Mouse (Mus musculus): ENCODE data around the gene Hdc.

DNA sequence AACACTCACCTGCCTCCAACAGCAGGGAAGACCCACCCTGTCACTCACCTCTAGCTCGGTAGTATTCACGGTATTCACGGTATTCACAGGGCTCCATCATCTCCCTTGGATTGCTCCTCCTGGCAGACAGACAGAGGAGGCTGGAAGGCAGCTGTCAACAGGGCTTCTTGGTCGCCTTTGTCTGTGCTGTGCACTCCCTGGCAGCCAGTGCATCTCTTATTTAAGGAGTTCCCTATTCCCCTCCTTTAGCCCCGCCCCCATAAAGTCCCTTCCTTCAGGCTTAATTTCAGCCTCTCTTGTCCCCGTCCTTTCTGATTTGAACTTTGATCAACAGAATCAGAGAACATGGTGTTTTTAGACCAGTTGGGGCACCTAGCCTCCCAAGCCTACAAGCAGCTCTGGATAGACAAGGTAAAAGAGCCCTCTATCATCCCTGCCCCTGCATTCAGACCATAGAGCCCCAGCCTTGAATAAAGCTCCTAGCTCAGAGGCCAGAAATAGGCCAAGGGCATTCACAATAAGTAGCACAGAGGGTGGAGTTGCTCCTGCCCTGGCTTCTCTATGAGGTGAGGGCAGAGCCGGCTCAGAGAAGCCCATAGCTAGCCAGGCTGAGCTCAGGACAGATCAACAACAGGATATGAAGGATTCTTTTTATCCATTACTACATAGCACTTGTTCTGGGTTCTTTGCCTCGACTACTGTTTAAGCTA, 474 bp downstream of the Hdc start:
- TF ChIP-seq CTCF (IDR thresholded peaks at IDR 0.05; ENCODE audit: insufficient read depth, low read length) (no peak), POLR2A (IDR thresholded peaks at IDR 0.05; ENCODE audit: borderline replicate concordance, extremely low read depth, low read depth, low read length) (no peak; the same call in 1 of the 2 replicates)
